Mouse (Mus musculus) gastrocnemius, postnatal 14 days (tissue): ENCODE results near the gene Ubr7. TPM values are rescaled to one million over a fixed set of nuclear protein-coding genes. Genes with fewer than 3 reads are reported as not detected.

Experiments used
- DNase-seq: peaks from one replicate; pipeline ENCODE4 v3.0.0; 2021; ENCODE audit warnings: mixed read lengths
- intact Hi-C: fragments of 180-260 bp; cut with DNase I; formaldehyde crosslinking; loops from one replicate; pipeline ENCODE4 v1.15.1; 2025; ENCODE audit warnings: low total_unique reads
- total RNA-seq, 2 experiments: library from RNA; stranded (reverse); gene quantifications; 2 replicates each; pipeline ENCODE4 v1.2.3; 2021

Ubr7 gene
- total RNA-seq, 2 experiments from 2014 or later = 13.9 to 14.5 TPM

DNA sequence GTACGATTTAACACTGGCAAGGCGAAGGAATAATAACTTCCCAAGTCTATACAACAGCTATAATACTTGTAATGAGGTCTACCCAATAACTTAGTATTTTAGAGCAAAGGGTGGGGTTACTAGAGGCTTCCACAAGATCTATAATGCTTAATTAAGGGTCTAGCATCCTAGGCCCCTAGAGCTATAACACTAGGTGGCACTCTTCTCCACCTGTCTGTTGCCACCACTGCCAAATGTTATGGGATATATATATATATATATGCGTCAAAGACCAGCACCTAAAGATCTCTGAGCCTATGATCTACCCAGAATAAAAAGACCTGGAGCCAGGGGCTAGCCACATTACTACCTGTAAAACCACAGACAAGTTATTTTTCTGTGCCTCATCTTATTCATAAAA lies 17.5 kb upstream of the Ubr7 start:
- no peak for DNase-seq
- intact Hi-C loops = no loop called here

DNA sequence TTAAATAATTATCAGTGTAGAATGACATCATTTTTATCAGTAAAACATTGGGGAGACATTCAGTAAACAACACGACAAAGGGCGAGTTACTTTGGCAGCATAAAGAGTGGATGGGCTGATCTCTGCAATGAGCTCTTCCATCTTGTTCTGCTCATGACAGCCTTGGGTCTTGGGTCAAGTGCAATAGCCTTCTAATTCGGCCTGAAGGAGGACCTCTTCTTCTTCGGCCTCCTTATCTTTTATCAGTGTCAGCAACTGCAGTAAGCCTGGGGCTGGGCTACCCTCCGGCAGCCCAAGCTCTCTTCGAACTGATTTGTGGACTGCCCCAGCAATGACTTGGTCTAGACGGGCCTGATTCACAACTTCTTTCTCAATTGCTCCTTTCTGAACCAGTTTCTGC lies 15.7 kb upstream of the Ubr7 start:
- intact Hi-C loops = loop anchor here (2.0 kb wide), 1 partner anchor 321 kb away; no protein-coding TSS in a partner anchor
- no peak for DNase-seq

DNA sequence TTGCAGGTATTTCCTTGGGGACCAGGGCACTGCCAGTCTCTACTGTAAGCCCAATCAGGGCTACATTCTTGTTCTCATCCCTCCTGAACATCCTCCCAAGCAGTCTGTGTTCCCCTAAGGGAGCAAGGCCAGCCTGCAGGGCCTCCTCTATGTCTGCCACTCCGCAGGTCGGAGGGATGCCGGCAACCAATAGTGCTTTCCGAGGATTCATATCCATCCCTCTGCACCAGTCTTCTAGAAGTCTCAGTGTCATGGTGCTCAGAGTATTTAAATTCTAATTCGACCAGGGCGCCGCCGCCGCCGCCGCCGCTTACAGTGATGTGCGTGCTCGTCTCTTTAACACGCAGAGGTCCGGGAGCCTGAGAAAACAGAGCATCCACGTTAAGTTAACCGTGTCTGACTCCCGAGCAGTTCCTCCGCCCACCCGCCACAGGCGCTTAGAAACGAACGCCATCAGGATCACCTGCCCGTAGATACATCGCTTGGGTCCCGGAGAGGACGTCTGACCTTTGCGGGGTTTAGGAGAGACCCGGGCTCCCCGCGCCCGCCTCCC lies 14.7 kb upstream of the Ubr7 start:
- DNase-seq = no peak
- intact Hi-C loops = loop anchor here (2.0 kb wide), 1 partner anchor 320 kb away; no protein-coding TSS in a partner anchor

DNA sequence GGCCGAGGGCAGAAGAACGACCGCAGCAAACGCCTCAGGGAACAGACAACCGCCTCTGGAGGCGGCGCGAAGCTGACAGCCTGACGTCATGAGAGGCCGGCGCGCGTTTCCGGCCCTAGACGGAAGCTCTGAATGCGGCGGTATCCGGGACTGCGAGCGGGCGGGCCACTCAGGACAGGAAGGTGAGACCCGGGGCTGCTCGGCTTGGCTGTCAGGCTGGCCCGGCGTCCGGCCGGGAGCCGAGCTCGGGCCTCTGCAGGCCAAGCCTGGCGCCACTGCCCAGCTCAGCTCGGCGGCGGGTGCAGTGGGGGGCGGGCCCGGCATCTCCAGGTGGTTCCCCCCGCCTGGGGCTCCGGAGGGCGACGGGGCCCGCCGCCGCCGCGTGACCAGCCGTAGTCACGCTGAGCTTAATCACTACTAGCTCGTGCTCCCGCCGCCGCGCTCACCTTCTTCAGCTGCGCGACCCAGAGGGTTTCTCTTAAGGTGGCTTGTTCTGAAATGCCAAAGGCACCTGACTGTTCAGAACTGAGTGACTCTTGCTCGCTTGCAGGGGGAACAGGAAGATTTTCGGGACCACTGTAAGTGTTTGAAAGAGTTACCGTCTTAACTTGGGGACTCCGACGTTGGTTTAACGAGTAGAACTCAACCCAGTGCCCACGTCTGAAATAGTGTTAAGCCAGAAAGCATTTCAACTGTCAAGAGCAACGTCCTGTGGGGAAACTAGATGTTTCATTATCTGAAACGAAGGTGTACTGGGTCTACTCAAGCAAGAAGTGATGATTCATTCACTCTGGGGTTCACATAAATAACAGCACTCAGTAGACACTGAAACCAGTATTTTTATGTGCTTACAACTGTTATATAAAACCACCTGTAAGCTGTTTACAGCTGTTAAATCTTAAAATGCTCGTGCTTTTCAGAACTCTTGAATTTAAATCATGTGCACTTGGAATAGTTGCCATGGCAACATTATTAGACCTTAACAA lies 13.9 kb upstream of the Ubr7 start, which contains the start of the genes Moap1 and Tmem251:
TSS of gene Moap1 (minus strand) at position 73 of the 986 bp plus-strand sequence.
TSS of gene Tmem251 (plus strand) at position 174 of the 986 bp plus-strand sequence.
- intact Hi-C loops = loop anchor here (2.0 kb wide), 1 partner anchor 319 kb away; no protein-coding TSS in a partner anchor
- DNase-seq = peak; percentile 89

DNA sequence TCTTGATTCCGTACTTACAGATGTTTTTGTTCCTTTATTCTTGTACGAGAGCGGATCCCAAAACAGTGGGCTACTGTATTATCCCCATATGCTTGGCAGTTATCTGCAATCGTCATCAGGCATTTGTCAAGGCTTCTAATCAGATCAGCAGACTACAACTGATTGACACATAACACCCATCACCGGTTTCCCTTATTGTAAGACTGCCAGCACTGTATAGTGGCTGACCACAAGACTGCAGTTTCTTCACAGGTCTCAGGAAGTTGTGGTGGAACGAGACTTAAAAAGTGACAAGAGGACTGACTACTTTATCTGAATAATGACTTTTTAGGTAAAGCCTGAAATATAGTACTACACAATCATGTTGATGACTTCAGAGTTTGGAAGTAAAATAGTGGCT lies 12.9 kb upstream of the Ubr7 start:
- intact Hi-C loops = no loop called here
- DNase-seq = no peak

DNA sequence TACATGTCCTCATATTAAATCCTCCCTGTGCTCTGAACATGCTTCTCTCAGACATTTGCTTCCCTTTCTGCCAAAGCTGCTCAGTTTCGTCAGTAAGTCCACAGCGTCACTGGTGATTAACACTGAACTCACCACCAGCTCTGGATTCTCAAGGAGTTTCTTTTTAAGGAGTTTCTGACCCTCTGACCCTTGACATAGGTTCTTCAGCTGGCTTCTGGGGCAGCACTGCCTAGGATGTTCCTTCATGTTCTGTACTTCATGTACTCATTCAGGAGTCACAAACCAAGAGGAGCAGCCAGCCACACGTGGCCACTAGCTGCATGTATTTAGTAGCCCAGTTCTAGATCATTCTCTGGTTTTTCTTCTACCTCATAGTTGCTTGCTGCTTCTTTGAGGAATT lies 9.5 kb upstream of the Ubr7 start:
- intact Hi-C loops = no loop called here
- DNase-seq = no peak

DNA sequence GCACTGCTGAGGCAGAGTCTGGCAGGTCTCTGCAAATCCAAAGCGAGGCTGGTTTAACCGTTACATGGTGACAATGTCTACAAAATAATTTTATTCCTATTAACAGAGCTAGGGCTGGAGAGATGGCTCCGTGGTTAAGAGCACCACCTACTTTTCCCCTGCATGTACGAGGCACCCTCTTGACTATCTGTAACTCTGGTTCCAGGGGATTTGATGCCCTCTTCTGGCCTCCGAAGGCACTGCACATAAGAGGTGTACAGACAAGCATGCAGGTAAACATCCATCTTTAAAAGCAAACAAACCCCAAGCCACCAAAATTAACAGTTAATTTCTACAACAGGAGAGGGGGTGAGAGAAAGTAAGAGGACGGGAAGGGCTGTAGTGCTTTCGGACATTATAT lies 1.5 kb upstream of the Ubr7 start:
- peak; percentile 11 for DNase-seq
- intact Hi-C loops = no loop called here

DNA sequence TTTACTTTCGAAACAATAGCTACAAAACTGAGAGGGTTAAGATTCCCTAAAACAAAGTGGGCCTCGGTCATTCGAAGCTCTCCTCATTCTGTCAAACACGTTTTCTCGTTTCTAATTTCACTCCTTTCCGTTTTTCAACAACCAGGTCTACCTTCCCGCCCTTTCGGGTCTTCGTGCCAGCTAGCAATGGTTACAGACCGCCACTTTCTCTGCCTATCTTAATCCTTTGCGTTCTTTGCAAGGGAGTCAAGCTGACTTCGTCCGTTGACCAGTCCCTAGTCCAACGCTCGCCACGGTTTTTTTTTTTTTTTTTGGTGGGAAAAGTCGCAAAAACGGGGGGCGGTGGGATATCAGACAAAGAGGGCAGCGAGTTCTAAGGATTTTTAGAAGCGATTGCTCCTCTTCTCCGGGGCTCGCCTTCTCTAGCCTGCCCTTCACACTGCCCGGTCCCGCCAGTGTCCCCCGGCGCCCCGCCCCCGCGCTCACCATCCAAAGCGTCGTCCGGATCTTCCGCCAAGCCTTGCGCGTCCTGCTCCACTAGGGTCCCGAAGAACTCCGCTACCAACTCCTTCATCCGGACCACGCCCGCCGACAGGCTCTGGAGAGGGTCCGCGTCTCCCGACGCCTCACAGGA lies 595 bp upstream of the Ubr7 start:
- no peak for DNase-seq
- intact Hi-C loops = no loop called here

DNA sequence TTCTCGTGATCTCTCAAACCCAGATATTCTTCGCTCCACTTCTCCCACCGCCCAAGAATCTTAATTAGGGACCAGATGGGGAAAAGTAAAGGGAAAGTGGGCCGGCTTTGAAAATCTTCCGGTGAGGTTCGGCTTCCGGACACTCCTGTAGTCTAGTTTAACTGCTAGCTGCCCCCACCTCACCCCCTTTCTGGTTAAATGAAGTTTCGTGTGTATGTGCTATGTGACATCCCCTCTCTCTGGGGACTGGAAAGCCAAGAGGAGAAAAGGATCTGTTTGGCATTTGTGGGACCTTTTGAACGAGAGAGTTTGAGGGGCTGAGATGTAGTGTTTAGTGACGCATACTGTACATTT lies 613 bp downstream of the Ubr7 start, which contains the start of gene Gm20604:
TSS of gene Gm20604 (minus strand) at position 270 of the 354 bp plus-strand sequence.
- no peak for DNase-seq

DNA sequence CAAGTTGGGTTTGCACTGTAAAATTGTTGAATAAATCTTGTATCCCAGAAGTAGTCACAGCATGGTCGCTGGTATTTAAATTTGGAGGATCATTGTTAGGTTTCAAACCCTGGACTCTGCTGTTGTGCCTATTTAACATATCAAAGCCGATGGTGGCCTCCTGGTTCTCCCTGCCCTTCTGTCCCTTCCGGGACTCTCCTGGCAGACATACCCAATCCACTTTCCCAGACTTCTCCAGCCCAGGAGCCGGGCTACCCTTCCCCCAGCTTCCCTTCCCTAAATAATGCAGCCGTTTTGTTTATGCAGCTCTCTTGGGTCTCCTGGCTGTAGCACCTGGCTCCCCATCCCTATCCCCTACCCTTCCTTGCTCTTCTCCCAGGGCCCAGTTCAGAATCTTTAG lies 1.2 kb downstream of the Ubr7 start:
- intact Hi-C loops = no loop called here
- DNase-seq = no peak

More for the DNA sequence above, 613 bp downstream of the Ubr7 start, which contains the start of gene Gm20604:
- intact Hi-C loops = no loop called here

DNA sequence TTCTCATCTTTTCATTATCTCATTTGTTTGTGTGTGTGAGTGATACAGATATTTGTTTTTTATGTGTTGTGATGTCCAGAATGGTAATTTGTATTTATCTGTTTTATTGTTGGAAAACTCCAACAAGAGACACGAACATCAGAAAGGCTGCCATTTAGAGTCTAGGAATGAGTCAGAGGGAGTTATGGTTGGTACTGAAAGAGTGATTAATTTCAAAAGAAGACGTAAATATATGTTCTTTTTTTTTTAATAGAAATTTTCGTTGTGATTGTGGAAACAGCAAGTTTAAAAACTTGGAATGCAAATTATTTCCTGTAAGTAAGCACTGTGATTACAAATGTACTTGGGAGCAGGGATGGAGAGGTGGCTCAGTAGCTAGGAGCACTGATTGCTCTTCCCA lies 3.9 kb downstream of the Ubr7 start:
- no peak for DNase-seq
- intact Hi-C loops = loop anchor here (10.0 kb wide), 1 partner anchor 113 kb away; the partner anchor contains the start of gene Btbd7

DNA sequence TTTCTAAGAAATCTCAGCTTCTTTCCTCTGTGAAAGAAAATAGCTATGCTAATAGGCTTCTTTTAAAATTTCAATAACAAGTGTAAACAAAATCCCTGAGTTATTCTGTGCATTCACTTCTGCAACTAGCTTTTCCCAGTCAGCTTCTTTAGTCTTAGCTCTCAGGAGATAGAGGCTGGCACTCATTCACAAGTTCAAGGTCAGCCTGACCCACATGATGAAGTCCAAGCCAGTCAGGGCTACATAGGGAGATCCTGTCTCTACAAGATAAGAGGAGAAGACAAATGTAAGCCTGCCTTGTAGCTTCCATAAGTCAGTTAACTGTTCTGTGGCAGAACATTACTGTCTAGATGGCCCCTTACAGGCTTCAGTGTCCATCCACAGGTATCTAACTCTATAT lies 5.9 kb downstream of the Ubr7 start:
- intact Hi-C loops = loop anchor here (10.0 kb wide), 1 partner anchor 111 kb away; the partner anchor contains the start of gene Btbd7
- DNase-seq = no peak

DNA sequence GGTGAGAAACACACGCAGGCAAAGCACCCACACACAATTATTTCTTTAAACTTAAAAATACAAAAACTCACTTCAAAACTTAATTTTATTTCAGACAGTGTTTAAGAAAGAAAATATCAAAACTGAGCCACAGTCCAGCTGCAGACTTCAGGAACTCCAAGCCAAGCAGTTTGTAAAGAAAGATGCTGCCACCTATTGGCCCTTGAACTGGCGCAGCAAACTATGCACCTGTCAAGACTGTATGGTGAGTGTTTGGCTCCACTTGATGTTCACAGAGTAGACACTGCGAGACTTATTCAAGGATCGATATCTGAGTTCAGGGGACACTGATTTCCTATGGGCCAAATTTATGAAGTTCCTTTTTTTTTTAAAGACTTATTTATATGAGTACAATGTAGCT lies 11.2 kb downstream of the Ubr7 start:
- no peak for DNase-seq
- intact Hi-C loops = loop anchor here (10.0 kb wide), 1 partner anchor 106 kb away; the partner anchor contains the start of gene Btbd7

DNA sequence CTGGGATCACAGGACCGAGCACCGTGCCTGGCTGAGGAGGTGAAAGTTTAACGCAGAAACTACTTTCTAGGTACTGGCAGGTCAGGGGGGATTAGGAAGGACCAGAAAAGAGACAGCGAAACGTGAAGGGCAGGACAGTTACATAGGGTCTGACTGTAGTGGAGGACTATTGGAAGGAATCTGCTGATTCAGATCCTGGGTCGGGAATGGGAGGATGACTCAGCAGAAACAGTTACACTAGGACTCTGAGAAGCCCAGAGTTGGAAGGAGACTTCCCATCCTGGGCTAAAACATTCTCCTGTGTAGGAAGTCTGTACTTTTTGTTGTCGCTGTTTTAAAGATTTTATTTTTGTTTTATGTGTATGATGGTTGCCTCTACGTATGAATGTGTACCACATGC lies 13.8 kb downstream of the Ubr7 start:
- DNase-seq = no peak
- intact Hi-C loops = no loop called here

DNA sequence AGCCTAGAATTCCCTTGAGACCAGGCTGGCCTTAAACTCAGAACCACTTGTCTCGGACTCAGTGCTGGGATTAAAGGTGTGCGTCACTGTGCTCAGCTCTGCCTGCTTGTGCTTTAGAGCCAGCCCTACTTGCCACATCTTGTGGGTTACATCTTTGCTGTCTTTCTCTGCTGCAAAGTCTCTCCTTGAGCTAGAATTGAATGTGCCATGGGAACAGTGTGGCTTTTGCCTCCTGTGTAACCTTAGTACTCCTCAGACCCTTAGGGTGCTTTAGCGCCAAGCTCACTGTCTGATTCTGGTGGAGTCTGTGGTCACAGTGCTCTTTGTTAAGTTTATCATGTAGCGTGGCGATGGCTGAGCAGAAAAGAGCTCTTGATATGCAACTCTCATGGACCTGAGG lies 14.9 kb downstream of the Ubr7 start:
- DNase-seq = no peak
- intact Hi-C loops = no loop called here

DNA sequence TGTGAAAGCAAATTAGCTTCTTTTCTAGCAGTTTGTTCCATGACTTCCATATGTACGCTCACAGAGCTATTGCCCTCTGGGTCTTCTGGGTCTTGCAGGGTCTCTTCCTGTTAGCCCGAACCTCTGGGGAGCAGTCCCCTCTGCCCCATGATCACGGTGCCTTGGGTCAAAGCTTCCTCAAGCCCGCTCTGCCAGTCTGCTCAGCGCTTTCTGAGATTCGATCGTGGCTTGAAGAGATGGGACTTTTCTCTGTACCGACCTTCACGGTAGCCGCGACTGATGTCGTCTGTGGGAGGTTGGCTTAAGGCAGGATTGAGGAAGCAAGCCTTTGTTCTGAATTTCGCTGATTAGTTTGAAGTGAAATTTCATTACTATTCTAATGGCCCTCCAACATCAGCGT lies 18.3 kb downstream of the Ubr7 start:
- intact Hi-C loops = no loop called here
- DNase-seq = no peak

DNA sequence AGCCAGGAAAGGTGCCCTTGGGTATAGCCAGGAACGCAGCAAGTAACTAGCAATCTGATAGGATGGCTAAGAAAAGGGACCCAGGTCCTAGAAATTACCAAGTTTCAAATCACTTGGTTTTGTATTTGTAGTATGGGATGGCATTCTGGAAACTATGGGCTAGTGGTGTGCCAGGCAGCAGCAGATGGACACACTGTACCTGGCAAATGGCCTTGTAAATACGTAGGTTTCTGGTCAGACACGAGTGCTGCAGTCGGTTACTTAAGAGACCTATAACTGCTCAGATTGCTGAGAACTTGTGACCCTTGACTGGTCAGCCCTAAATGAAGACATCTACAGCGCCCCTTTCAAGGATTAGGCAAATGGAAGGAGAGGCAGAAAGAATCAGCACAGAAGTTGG lies 20.4 kb downstream of the Ubr7 start:
- intact Hi-C loops = no loop called here

DNA sequence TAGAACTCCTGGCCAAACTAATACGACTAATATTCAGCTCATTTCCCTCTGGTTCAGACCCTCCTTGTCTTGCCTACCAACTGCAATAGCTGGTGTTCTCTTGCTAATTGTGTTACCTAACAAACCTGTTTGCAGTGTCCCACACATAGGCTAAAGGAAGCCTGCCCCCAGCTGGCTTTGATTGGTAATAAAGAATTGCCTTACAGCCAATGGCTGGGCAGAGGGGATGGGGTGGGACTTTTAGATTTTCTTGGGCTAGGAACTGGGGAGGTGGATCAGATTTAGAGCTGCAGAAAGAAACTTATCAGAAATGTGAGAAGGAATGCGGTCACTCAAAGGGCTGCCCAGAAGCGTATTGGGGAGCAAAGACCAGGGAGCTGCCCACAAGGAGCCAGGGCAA lies 21.7 kb downstream of the Ubr7 start:
- intact Hi-C loops = no loop called here
- no peak for DNase-seq

More for the DNA sequence above, 20.4 kb downstream of the Ubr7 start:
- DNase-seq = no peak

DNA sequence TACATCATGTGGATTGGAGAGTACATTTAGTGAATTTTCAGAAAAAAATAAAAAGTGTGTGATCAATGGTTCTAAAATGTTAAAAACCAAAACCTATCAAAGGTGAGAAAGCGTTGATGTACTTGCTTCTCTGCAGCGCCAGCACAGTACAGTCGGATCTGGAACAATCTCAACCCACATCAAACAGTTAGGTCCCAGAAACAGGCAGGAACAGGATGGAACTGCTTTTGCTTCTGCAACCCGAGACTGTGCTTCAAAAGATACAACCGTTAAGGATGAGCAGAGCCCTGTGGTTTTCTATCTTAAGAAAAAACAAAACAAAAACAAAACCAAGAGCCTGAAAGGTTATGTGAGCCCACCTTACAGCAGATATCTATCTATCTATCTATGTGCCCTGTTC lies 25.1 kb downstream of the Ubr7 start:
- no peak for DNase-seq
- intact Hi-C loops = no loop called here
